Mouse (Mus musculus) layer of hippocampus, adult 2 months (tissue): ENCODE measurements around the gene Clybl. TPM values are rescaled to one million over a fixed set of nuclear protein-coding genes. Genes with fewer than 3 reads are reported as not detected.

Source experiments
- DNase-seq, 2 experiments: peaks; one replicate each; pipeline ENCODE4 v3.0.0; 2022; ENCODE audit warnings: low spot score in 2 of 2
- H3K27ac ChIP-seq: fragments of 200-600 bp; 2 replicates; pipeline ENCODE4 v1.8.1; 2022
- H3K4me3 ChIP-seq: fragments of 200-600 bp; 2 replicates; pipeline ENCODE4 v1.8.1; 2022; ENCODE audit warnings: mild to moderate bottlenecking
- CTCF ChIP-seq: fragments of 200-600 bp; conservative IDR thresholded peaks from 2 replicates; pipeline ENCODE4 v1.8.1; 2022; ENCODE audit warnings: antibody characterized with exemption, mild to moderate bottlenecking, moderate library complexity
- total RNA-seq, 2 experiments: library from RNA; stranded (reverse); gene quantifications; 2 replicates each; pipeline ENCODE4 v1.2.3; 2021

The Clybl gene
- total RNA-seq, 2 experiments from 2014 or later, result 26.2 to 28.9 TPM

- TF ChIP-seq CTCF, result no peak
- H3K27ac ChIP-seq, result no peak overlapping the region
- DNase-seq, result no peak
- H3K4me3 ChIP-seq, result no peak overlapping the region
These were observed 203.7 kb downstream of the Clybl start for GRCm38 (mm10) chr14:122385238-122385534.

GRCm38 (mm10) chr14:122385758-122386157 lies 204.3 kb downstream of the Clybl start:
- no peak for TF ChIP-seq CTCF
- no peak overlapping the region for H3K27ac ChIP-seq
- no peak overlapping the region for H3K4me3 ChIP-seq
- no peak for DNase-seq

DNA sequence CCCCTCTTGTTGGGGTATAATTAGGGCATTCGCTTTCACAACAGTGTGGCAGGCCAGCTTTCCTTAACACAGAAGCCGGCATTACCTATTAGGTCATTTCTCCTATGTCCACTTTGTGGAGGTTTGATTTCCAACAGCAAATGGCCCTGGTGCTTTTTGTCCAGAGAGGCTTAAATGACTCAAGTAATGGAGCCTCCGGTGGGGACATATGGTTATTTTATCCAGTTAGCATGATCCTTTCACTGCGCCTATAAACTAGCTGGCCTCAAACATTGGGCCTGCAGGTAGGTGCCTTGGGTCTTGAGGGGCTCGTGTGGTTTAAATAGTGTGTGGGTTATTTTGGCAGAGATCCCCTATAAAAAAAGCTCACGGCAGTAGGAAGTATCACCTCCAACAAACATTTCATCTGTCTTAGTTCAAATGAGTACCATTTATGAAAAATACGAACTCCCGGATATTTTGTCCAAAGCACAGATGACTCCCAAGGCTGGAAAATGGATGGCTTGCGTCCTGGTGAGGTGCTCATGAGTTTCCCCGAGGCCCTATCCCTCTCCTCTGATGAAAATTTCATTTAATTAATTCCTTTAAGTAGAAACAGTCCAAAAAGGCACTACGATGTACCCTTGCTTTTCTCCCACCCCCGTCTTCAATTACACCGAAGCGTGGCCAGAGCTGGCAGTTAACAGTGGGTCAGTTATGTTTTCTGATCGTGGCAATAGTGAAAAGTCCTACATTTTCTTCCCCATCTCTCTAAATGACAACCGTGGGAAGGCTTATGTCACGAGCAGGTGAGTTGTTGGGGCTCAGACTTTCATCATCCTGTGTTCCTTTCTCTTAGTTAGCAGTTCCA lies 205.0 kb downstream of the Clybl start:
- no peak for TF ChIP-seq CTCF
- Histone ChIP-seq H3K4me3 (no peak overlapping the region), H3K27ac (no peak overlapping the region)
- no peak for DNase-seq

DNA sequence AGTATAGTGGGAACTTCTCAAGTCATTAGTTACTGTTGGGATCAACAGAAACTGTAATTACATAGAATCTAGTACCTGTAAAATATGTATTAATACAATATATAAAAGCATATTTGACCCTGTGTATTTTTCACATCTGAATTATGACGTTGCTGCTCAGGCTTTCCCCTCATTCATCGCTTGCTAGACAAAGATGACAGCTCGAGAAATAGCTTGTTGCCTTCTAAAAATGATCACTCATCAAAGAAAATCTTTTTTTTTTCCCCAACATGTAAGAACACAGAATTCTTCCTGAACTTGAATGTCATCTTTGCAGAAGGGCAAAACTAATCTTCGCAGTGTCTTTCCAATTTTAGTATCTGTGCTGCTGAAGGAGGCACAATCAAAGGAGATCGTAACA lies 206.3 kb downstream of the Clybl start:
- no peak for DNase-seq
- H3K27ac ChIP-seq, result no peak overlapping the region
- no peak for TF ChIP-seq CTCF
- no peak overlapping the region for H3K4me3 ChIP-seq

- Histone ChIP-seq H3K27ac (no peak overlapping the region), H3K4me3 (no peak overlapping the region; the same call in 1 of the 2 replicates)
- DNase-seq, result no peak
- TF ChIP-seq CTCF, result no peak
These were observed 207.0 kb downstream of the Clybl start for GRCm38 (mm10) chr14:122388431-122389031.

DNA sequence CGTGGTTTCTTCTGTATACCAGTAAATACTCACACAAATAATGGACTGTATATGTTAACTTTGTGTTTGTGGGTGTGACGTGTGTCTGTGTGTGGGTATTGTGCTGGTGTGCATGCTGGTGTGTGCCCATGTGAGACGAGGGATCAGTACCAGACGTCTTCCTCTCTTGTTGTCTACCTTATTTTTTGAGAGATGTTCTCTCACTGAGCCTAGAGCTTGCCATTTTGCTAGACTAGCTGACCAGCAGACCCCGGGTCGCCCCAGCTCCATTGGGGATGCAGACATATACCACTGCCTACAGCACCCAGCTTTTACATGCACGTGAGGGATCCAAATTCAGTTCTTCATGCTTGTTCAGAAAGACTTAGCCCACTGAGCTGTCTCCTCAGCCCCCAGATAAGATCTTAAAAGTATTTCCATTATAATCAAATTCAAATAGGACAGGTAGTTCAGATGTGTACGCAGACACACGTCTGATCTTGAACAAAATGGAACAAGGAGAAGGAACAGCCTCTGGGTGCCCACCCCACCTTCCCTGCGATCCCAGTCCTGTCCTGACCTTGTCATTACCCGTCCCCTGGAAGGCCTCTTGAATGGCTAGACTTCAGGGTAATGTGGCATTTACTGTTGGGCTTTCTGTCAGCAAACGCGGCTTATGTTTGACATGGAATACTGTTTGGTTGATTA lies 208.3 kb downstream of the Clybl start:
- TF ChIP-seq CTCF, result no peak
- Histone ChIP-seq H3K27ac (no peak overlapping the region), H3K4me3 (no peak overlapping the region)
- DNase-seq, result no peak

GRCm38 (mm10) chr14:122390935-122391334 lies 209.4 kb downstream of the Clybl start:
- no peak overlapping the region for H3K4me3 ChIP-seq
- DNase-seq, result no peak
- H3K27ac ChIP-seq, result no peak overlapping the region
- TF ChIP-seq CTCF, result no peak

- no peak for DNase-seq
- no peak for TF ChIP-seq CTCF
- H3K27ac ChIP-seq, result no peak overlapping the region
- no peak overlapping the region for H3K4me3 ChIP-seq
These were observed 211.6 kb downstream of the Clybl start for GRCm38 (mm10) chr14:122393119-122393518.

- H3K27ac ChIP-seq, result no peak overlapping the region
- no peak overlapping the region for H3K4me3 ChIP-seq
- TF ChIP-seq CTCF, result no peak
- no peak for DNase-seq
These were observed 217.2 kb downstream of the Clybl start for GRCm38 (mm10) chr14:122398676-122399075.

DNA sequence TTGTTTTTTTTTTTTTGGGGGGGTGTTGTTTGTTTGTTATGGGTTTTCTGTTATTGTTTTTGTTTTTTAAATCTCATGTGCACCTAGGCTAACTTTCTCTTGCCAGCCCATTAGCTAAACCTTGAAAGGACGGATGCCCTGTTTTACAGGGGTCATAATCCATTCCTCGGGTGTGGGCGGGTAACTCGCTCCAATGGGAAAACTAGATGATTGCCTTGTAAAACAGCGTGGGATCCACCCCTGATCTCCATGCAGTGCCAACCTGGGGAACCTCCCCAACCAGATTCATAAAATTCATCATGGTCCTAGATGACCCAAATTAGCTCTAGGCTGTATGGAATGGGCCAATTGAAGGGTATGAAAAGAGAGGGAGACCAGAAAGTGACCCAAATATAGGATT lies 218.4 kb downstream of the Clybl start:
- DNase-seq, result no peak
- no peak for TF ChIP-seq CTCF
- Histone ChIP-seq H3K4me3 (no peak overlapping the region), H3K27ac (no peak overlapping the region)

DNA sequence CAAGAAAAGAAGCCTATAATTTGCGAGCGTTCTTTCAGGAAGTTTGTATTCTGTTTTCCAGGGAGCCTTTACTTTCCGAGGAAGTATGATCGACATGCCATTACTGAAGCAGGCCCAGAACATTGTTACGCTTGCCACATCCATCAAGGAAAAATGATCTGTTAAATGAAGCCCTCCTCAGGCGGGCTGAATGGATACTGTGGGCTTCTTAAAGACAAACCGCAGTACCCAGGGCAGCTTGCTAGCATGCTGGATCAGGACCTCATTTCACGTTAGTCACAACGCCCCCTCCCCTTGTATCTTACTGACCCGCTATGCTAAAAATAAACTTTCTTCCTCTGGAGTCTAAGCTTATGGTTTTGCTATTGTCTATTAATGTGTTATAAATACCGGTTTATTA lies 220.4 kb downstream of the Clybl start:
- no peak for DNase-seq
- no peak for TF ChIP-seq CTCF
- Histone ChIP-seq H3K27ac (no peak overlapping the region), H3K4me3 (no peak overlapping the region)

GRCm38 (mm10) chr14:122402716-122403258 lies 221.3 kb downstream of the Clybl start:
- DNase-seq, result peak in 1 of 2 experiments; percentile 18
- peak overlapping the region; percentile 77 for H3K27ac ChIP-seq
- no peak for TF ChIP-seq CTCF
- no peak overlapping the region for H3K4me3 ChIP-seq

- no peak overlapping the region for H3K4me3 ChIP-seq
- DNase-seq, result no peak
- TF ChIP-seq CTCF, result no peak
- H3K27ac ChIP-seq, result peak overlapping the region; percentile 77
These were observed 222.0 kb downstream of the Clybl start for GRCm38 (mm10) chr14:122403422-122403940.
